Mouse (Mus musculus) intestine, embryonic 16.5 days (tissue): ENCODE measurements at regions not wholly inside any gene's neighbourhood (a gene's known extent, or its start where the extent isn't known, plus 50 kb on each side); places are given as distances from the start of the nearest gene placed in this dataset.
"Not testable (repeated sequence)": the region's sequence is repeated elsewhere in the genome, so short reads cannot be mapped to it uniquely, and the experiment has no call there.

Experiments
- ATAC-seq: fragments of 200-750 bp; cut with Nextera tagmentation; 2 replicates; pipeline ENCODE4 v1.8.0; 2017; ENCODE audit warnings: moderate TSS enrichment, moderate library complexity
- H3K27ac ChIP-seq: fragments of 300-500 bp; sonication (generic); 2 replicates; pipeline ENCODE4 v1.5.1; 2014; ENCODE audit warnings: mild to moderate bottlenecking, low read length
- H3K27me3 ChIP-seq: fragments of 300-500 bp; sonication (generic); replicated peaks from 2 replicates; pipeline ENCODE4 v1.6.1; 2014; ENCODE audit warnings: low read length, control low read depth, mixed read lengths; ENCODE audit not compliant: control insufficient read depth, insufficient read depth
- H3K36me3 ChIP-seq: fragments of 300-500 bp; sonication (generic); 2 replicates; pipeline ENCODE4 v1.6.1; 2014; ENCODE audit warnings: low read length, control low read depth; ENCODE audit not compliant: control insufficient read depth, insufficient read depth
- H3K4me1 ChIP-seq: fragments of 300-500 bp; sonication (generic); 2 replicates; pipeline ENCODE4 v1.6.1; 2014; ENCODE audit warnings: low read length, control low read depth, mixed read lengths; ENCODE audit not compliant: control insufficient read depth, insufficient read depth
- H3K4me2 ChIP-seq: fragments of 300-500 bp; sonication (generic); 2 replicates; pipeline ENCODE4 v1.6.1; 2014; ENCODE audit warnings: low read depth, low read length, control low read depth
- H3K4me3 ChIP-seq: fragments of 300-500 bp; sonication (generic); 2 replicates; pipeline ENCODE4 v1.5.1; 2014; ENCODE audit warnings: mild to moderate bottlenecking, low read length
- H3K9ac ChIP-seq: fragments of 300-500 bp; sonication (generic); 2 replicates; pipeline ENCODE4 v1.6.1; 2014; ENCODE audit warnings: low read depth, low read length
- H3K9me3 ChIP-seq: fragments of 300-500 bp; sonication (generic); 2 replicates; pipeline ENCODE4 v1.6.1; 2016; ENCODE audit warnings: low read length, control low read depth; ENCODE audit not compliant: control insufficient read depth
- WGBS: fragments of 180-500 bp; shearing (Covaris S2); extraction: QIAGEN DNeasy Blood & Tissue Kit; methylation state at CpG from one replicate; pipeline ENCODE4 v1.1.7; 2014; 5-methylcytosine and 5-hydroxymethylcytosine counted together

GRCm38 (mm10) chr15:53984006-53984405 is 99.3 kb downstream of the Gm7489 start:
- H3K9ac ChIP-seq, H3K36me3 ChIP-seq, H3K27ac ChIP-seq, H3K27me3 ChIP-seq, H3K4me2 ChIP-seq, H3K4me1 ChIP-seq, H3K9me3 ChIP-seq, H3K4me3 ChIP-seq, ATAC-seq: not testable (repeated sequence)
- 84% methylated on average over 15 of the region's 15 CpGs for WGBS

- 79% methylated on average over 2 of the region's 2 CpGs for WGBS
- no peaks in the 10 kb centered on the region for H3K27me3 ChIP-seq
These were observed 105.2 kb downstream of the Gm7489 start for GRCm38 (mm10) chr15:53989888-53990287.

GRCm38 (mm10) chr15:53995199-53995868 is 110.6 kb downstream of the Gm7489 start:
- H3K4me2 ChIP-seq, result no peak overlapping the region
- WGBS, result 61% methylated on average over 2 of the region's 2 CpGs
- H3K36me3 ChIP-seq, result no peaks in the 10 kb centered on the region
- H3K27ac ChIP-seq, result no peak overlapping the region
- H3K9ac ChIP-seq, result no peak overlapping the region
- no peak for ATAC-seq
- H3K4me3 ChIP-seq, result no peak overlapping the region
- no peaks in the 10 kb centered on the region for H3K4me1 ChIP-seq
- no peaks in the 10 kb centered on the region for H3K9me3 ChIP-seq
- no peaks in the 10 kb centered on the region for H3K27me3 ChIP-seq

More at GRCm38 (mm10) chr15:53989888-53990287, 105.2 kb downstream of the Gm7489 start:
- Histone ChIP-seq H3K4me1 (no peaks in the 10 kb centered on the region), H3K9ac (no peak overlapping the region), H3K4me3 (no peak overlapping the region), H3K27ac (no peak overlapping the region), H3K4me2 (no peak overlapping the region), H3K36me3 (no peaks in the 10 kb centered on the region), H3K9me3 (no peaks in the 10 kb centered on the region)
- ATAC-seq, result no peak

- no peaks in the 10 kb centered on the region for H3K4me1 ChIP-seq
- 95% methylated on average over 6 of the region's 6 CpGs for WGBS
These were observed 114.0 kb downstream of the Gm7489 start for GRCm38 (mm10) chr15:53998600-53999290.

GRCm38 (mm10) chr15:54033756-54034155 is 149.1 kb downstream of the Gm7489 start:
- 89% methylated on average over 5 of the region's 5 CpGs for WGBS

More at GRCm38 (mm10) chr15:53998600-53999290, 114.0 kb downstream of the Gm7489 start:
- ATAC-seq, result no peak
- Histone ChIP-seq H3K9ac (no peak overlapping the region), H3K4me2 (no peak overlapping the region), H3K27ac (no peak overlapping the region), H3K36me3 (no peaks in the 10 kb centered on the region), H3K27me3 (no peaks in the 10 kb centered on the region), H3K9me3 (no peaks in the 10 kb centered on the region), H3K4me3 (no peak overlapping the region)

GRCm38 (mm10) chr15:54050711-54051110 is 166.0 kb downstream of the Gm7489 start:
- H3K4me3 ChIP-seq, result no peak overlapping the region
- 82% methylated on average over 2 of the region's 2 CpGs for WGBS

More at GRCm38 (mm10) chr15:54033756-54034155, 149.1 kb downstream of the Gm7489 start:
- Histone ChIP-seq H3K4me1 (no peaks in the 10 kb centered on the region), H3K36me3 (no peaks in the 10 kb centered on the region), H3K9me3 (no peaks in the 10 kb centered on the region), H3K27me3 (no peaks in the 10 kb centered on the region), H3K9ac (no peak overlapping the region), H3K27ac (no peak overlapping the region), H3K4me3 (no peak overlapping the region), H3K4me2 (no peak overlapping the region)
- no peak for ATAC-seq

GRCm38 (mm10) chr15:54070005-54070634 is 185.4 kb downstream of the Gm7489 start:
- no peak overlapping the region for H3K4me3 ChIP-seq
- no peaks in the 10 kb centered on the region for H3K36me3 ChIP-seq
- H3K4me1 ChIP-seq, result peaks cover 5% of the 10 kb centered on the region; the same call in 1 of the 2 replicates
- no peak overlapping the region for H3K9ac ChIP-seq
- no peak overlapping the region for H3K4me2 ChIP-seq
- WGBS, result 29% methylated on average over 9 of the region's 9 CpGs
- H3K27me3 ChIP-seq, result no peaks in the 10 kb centered on the region
- H3K9me3 ChIP-seq, result no peaks in the 10 kb centered on the region
- ATAC-seq, result peak; percentile 75
- no peak overlapping the region for H3K27ac ChIP-seq

More at GRCm38 (mm10) chr15:54050711-54051110, 166.0 kb downstream of the Gm7489 start:
- Histone ChIP-seq H3K27ac (no peak overlapping the region), H3K27me3 (no peaks in the 10 kb centered on the region), H3K4me1 (no peaks in the 10 kb centered on the region), H3K36me3 (no peaks in the 10 kb centered on the region), H3K9me3 (no peaks in the 10 kb centered on the region), H3K9ac (no peak overlapping the region), H3K4me2 (no peak overlapping the region)
- no peak for ATAC-seq

- peak overlapping the region; percentile 20; the same call in 1 of the 2 replicates for H3K4me2 ChIP-seq
- peaks cover 5% of the 10 kb centered on the region; the same call in 1 of the 2 replicates for H3K4me1 ChIP-seq
- WGBS, result 47% methylated on average over 8 of the region's 8 CpGs
- H3K4me3 ChIP-seq, result no peak overlapping the region
- ATAC-seq, result no peak
- H3K27ac ChIP-seq, result peak overlapping the region; percentile 8; the same call in 1 of the 2 replicates
- no peak overlapping the region for H3K9ac ChIP-seq
- H3K27me3 ChIP-seq, result no peaks in the 10 kb centered on the region
- H3K9me3 ChIP-seq, result no peaks in the 10 kb centered on the region
- no peaks in the 10 kb centered on the region for H3K36me3 ChIP-seq
These were observed 187.0 kb downstream of the Gm7489 start for GRCm38 (mm10) chr15:54071732-54072131.

GRCm38 (mm10) chr15:54091301-54091700 is 206.6 kb downstream of the Gm7489 start:
- Histone ChIP-seq H3K36me3 (no peaks in the 10 kb centered on the region), H3K27ac (no peak overlapping the region), H3K9ac (no peak overlapping the region), H3K27me3 (no peaks in the 10 kb centered on the region), H3K4me3 (no peak overlapping the region), H3K4me1 (no peaks in the 10 kb centered on the region), H3K4me2 (no peak overlapping the region), H3K9me3 (no peaks in the 10 kb centered on the region)
- no peak for ATAC-seq
- WGBS, result 51% methylated on average over 1 of the region's 1 CpGs
